ENCODE assay signal across 8 mouse cellular contexts in genomic region chr4:152095937-152096910, GRCm38 (mm10). TPM values are rescaled to one million over a fixed set of nuclear protein-coding genes. Genes with fewer than 3 reads are reported as not detected.
A peak's percentile ranks its signal among the peaks of the same experiment; 100 is the strongest.
DNase-seq lines count a peak whose midpoint lies in the region; ATAC-seq and TF ChIP-seq lines count a peak whose summit lies in the region.

No protein-coding gene starts in this region.

- H3K4me1 ChIP-seq in testis, adult 2 months (ENCODE audit: control insufficient read depth, insufficient read depth, low read length), result peaks cover 3% of the 10 kb centered on the region
- no peaks in the 10 kb centered on the region for H3K4me1 ChIP-seq in hindbrain, postnatal 0 days (ENCODE audit: insufficient read depth, low read length)
- H3K4me1 ChIP-seq in liver, embryonic 12.5 days, result peaks cover 91% of the 10 kb centered on the region

- H3K27me3 ChIP-seq in testis, adult 2 months (ENCODE audit: control insufficient read depth, insufficient read depth, low read length), result no peaks in the 10 kb centered on the region
- H3K27me3 ChIP-seq in hindbrain, postnatal 0 days (ENCODE audit: insufficient read depth, low read length), result no peaks in the 10 kb centered on the region
- H3K27me3 ChIP-seq in liver, embryonic 12.5 days (replicated peaks), result no peaks in the 10 kb centered on the region
- H3K27me3 ChIP-seq in myocyte (ENCODE audit: control insufficient read depth, insufficient read depth, insufficient read length), result no peaks in the 10 kb centered on the region

- no peak overlapping the region; the same call in 1 of the 2 replicates for H3K4me3 ChIP-seq in testis, adult 2 months (ENCODE audit: control insufficient read depth, low read depth, low read length)
- H3K4me3 ChIP-seq in hindbrain, postnatal 0 days (ENCODE audit: low read length), result peak overlapping the region; percentile 9; the same call in 1 of the 2 replicates
- peak overlapping the region; percentile 23 for H3K4me3 ChIP-seq in liver, embryonic 12.5 days
- H3K4me3 ChIP-seq in myocyte, result no peak overlapping the region

- H3K36me3 ChIP-seq in testis, adult 2 months (ENCODE audit: control insufficient read depth, insufficient read depth, low read length), result no peaks in the 10 kb centered on the region
- no peaks in the 10 kb centered on the region for H3K36me3 ChIP-seq in hindbrain, postnatal 0 days (ENCODE audit: insufficient read depth, low read length)
- H3K36me3 ChIP-seq in liver, embryonic 12.5 days, result no peaks in the 10 kb centered on the region
- no peaks in the 10 kb centered on the region for H3K36me3 ChIP-seq in myocyte (ENCODE audit: control insufficient read depth, insufficient read depth)

- no peak for TF ChIP-seq POLR2A in testis, adult 2 months (IDR thresholded peaks at IDR 0.05; ENCODE audit: control insufficient read depth, low read depth, low read length)
- TF ChIP-seq POLR2A in myocyte (IDR thresholded peaks at IDR 0.05; ENCODE audit: insufficient read length, low read depth), result no peak

- H3K27ac ChIP-seq in testis, adult 2 months (ENCODE audit: control insufficient read depth, insufficient read depth, low read depth, low read length), result no peak overlapping the region
- 0 out of 2 replicates have a peak overlapping the region, but pooled peaks have one; percentile 12 for H3K27ac ChIP-seq in hindbrain, postnatal 0 days
- peak overlapping the region; percentile 69 for H3K27ac ChIP-seq in liver, embryonic 12.5 days

- peaks cover 43% of the 10 kb centered on the region for H3K79me2 ChIP-seq in myocyte (ENCODE audit: control insufficient read depth, insufficient read depth)

- peak; percentile 34; the same call in 1 of the 2 replicates for TF ChIP-seq CTCF in testis, adult 2 months (IDR thresholded peaks at IDR 0.05; ENCODE audit: control insufficient read depth, insufficient read depth, insufficient replicate concordance, low read depth, low read length)
- TF ChIP-seq CTCF in hindbrain, postnatal 0 days (IDR thresholded peaks at IDR 0.05; ENCODE audit: low read depth), result peak; percentile 70

- H3K4me2 ChIP-seq in hindbrain, postnatal 0 days (ENCODE audit: low read depth, low read length), result no peak overlapping the region
- peak overlapping the region; percentile 44 for H3K4me2 ChIP-seq in liver, embryonic 12.5 days
- H3K4me2 ChIP-seq in myocyte (ENCODE audit: low read depth), result peak overlapping the region; percentile 14

- ATAC-seq in hindbrain, postnatal 0 days, result peak; percentile 22; the same call in 1 of the 2 replicates
- ATAC-seq in liver, embryonic 12.5 days, result peak; percentile 64

- no peaks in the 10 kb centered on the region for H3K9me3 ChIP-seq in hindbrain, postnatal 0 days (ENCODE audit: low read length)
- H3K9me3 ChIP-seq in liver, embryonic 12.5 days (replicated peaks), result no peaks in the 10 kb centered on the region

- 24% methylated on average over 25 of the region's 27 CpGs for WGBS in hindbrain, postnatal 0 days
- 17% methylated on average over 27 of the region's 27 CpGs for WGBS in liver, embryonic 12.5 days (ENCODE audit: insufficient replicate concordance)

- no peak overlapping the region for H3ac ChIP-seq in myocyte (ENCODE audit: control insufficient read depth, insufficient read length)

- H3K9ac ChIP-seq in hindbrain, postnatal 0 days (replicated peaks; ENCODE audit: low read length), result 0 out of 2 replicates have a peak overlapping the region, but pooled peaks have one; percentile 9
- H3K9ac ChIP-seq in liver, embryonic 12.5 days, result peak overlapping the region; percentile 51

- DNase-seq in testis, postnatal 14 days (ENCODE audit: low spot score), result no peak
- peak; percentile 82 to 83 for DNase-seq in cerebellum, postnatal 10 days
- peak; percentile 73 to 77 for DNase-seq in gastrocnemius, adult 8-10 months (ENCODE audit: low spot score in 2 of 2)
- peak; percentile 72 for DNase-seq in hindbrain, postnatal 0 days (ENCODE audit: low spot score)
- peak; percentile 51 to 78 for DNase-seq in thymus, postnatal 10 days (ENCODE audit: low spot score in 2 of 2)

TF ChIP-seq in myocyte, 11 proteins besides CTCF, POLR2A, EP300 and RAD21:
- no peak for TF ChIP-seq REST (IDR thresholded peaks at IDR 0.05; ENCODE audit: insufficient read depth, insufficient read length)
- TF ChIP-seq USF1 (IDR thresholded peaks at IDR 0.05; ENCODE audit: low read depth), result peak; percentile 61
- no peak for TF ChIP-seq TCF3 (IDR thresholded peaks at IDR 0.05; ENCODE audit: insufficient read length, low read depth)
- TF ChIP-seq POLR2AphosphoS2 (IDR thresholded peaks at IDR 0.05; ENCODE audit: insufficient read length, low read depth), result peak; percentile 30
- TF ChIP-seq MYOG (IDR thresholded peaks at IDR 0.05; ENCODE audit: control insufficient read depth in 1 of 3, insufficient read depth in 1 of 3, insufficient read length in 2 of 3, low read depth in 2 of 3), result peak in 2 of 3 experiments; percentile 5 to 54
- TF ChIP-seq MYOD1 (IDR thresholded peaks at IDR 0.05; ENCODE audit: control insufficient read depth in 1 of 3, insufficient read length in 2 of 3, low read depth in 2 of 3), result peak in 1 of 3 experiments; percentile 39

RNA-seq across cellular contexts. Expression of gene Tnfrsf25, which starts 19.5 kb away (rescaled TPM):
- 1.2 and 1.5 TPM in 2 replicates for polyA plus RNA-seq in testis, adult 2 months (2012; rRNA removed)
- total RNA-seq in gastrocnemius, adult 8-10 months (2022), result under 1 TPM in 3 of 4 experiments, not detected in 1; 0.40 to 0.90 (median 0.85) TPM
- 0.22 and 1.6 TPM in 2 replicates for total RNA-seq in hindbrain, postnatal 0 days (2014; rRNA removed)
- 0.48 and 0.62 TPM in 2 replicates for polyA plus RNA-seq in hindbrain, postnatal 0 days (2015; fragmentation: Nextera tagmentation; extraction: Ambion mirVana)
- polyA plus RNA-seq in liver, embryonic 12.5 days (2016; fragmentation: Nextera tagmentation; extraction: Ambion mirVana), result 0.74 and 0.87 TPM in 2 replicates
- polyA plus RNA-seq in myocyte (2012; fragmentation: generic; extraction: Trizol), result 4.0 TPM

RNA-seq across cellular contexts. Expression of gene Plekhg5, which starts 23.9 kb away (rescaled TPM):
- polyA plus RNA-seq in testis, adult 2 months (2012; rRNA removed), result 8.8 and 9.7 TPM in 2 replicates
- total RNA-seq in gastrocnemius, adult 8-10 months (2022), result 1 to 10 TPM; 5.2 to 6.1 (median 5.8) TPM
- 20.7 and 21.0 TPM in 2 replicates for total RNA-seq in hindbrain, postnatal 0 days (2014; rRNA removed)
- 13.1 and 13.3 TPM in 2 replicates for polyA plus RNA-seq in hindbrain, postnatal 0 days (2015; fragmentation: Nextera tagmentation; extraction: Ambion mirVana)
- polyA plus RNA-seq in liver, embryonic 12.5 days (2016; fragmentation: Nextera tagmentation; extraction: Ambion mirVana), result 7.7 and 8.4 TPM in 2 replicates
- 65.8 TPM for polyA plus RNA-seq in myocyte (2012; fragmentation: generic; extraction: Trizol)

RNA-seq across cellular contexts. Expression of gene Espn, which starts 55.9 kb away (rescaled TPM):
- 84.1 and 87.1 TPM in 2 replicates for polyA plus RNA-seq in testis, adult 2 months (2012; rRNA removed)
- under 1 TPM; 0.11 to 0.48 (median 0.28) TPM for total RNA-seq in gastrocnemius, adult 8-10 months (2022)
- total RNA-seq in hindbrain, postnatal 0 days (2014; rRNA removed), result 0.47 and 1.4 TPM in 2 replicates
- 0.71 and 0.79 TPM in 2 replicates for polyA plus RNA-seq in hindbrain, postnatal 0 days (2015; fragmentation: Nextera tagmentation; extraction: Ambion mirVana)
- polyA plus RNA-seq in liver, embryonic 12.5 days (2016; fragmentation: Nextera tagmentation; extraction: Ambion mirVana), result 2.6 and 2.9 TPM in 2 replicates
- 0.65 TPM for polyA plus RNA-seq in myocyte (2012; fragmentation: generic; extraction: Trizol)

RNA-seq across cellular contexts. Expression of gene Nol9, which starts 57.1 kb away (rescaled TPM):
- 7.7 and 8.0 TPM in 2 replicates for polyA plus RNA-seq in testis, adult 2 months (2012; rRNA removed)
- total RNA-seq in gastrocnemius, adult 8-10 months (2022), result 10 to 100 TPM in 2 of 4 experiments, 1 to 10 TPM in 2; 9.4 to 13.2 (median 10.0) TPM
- total RNA-seq in hindbrain, postnatal 0 days (2014; rRNA removed), result 33.0 and 39.4 TPM in 2 replicates
- polyA plus RNA-seq in hindbrain, postnatal 0 days (2015; fragmentation: Nextera tagmentation; extraction: Ambion mirVana), result 17.1 and 17.9 TPM in 2 replicates
- polyA plus RNA-seq in liver, embryonic 12.5 days (2016; fragmentation: Nextera tagmentation; extraction: Ambion mirVana), result 42.3 and 44.0 TPM in 2 replicates
- polyA plus RNA-seq in myocyte (2012; fragmentation: generic; extraction: Trizol), result 28.5 TPM

RNA-seq across cellular contexts. Expression of gene Tas1r1, which starts 57.9 kb away (rescaled TPM):
- 30.2 and 37.6 TPM in 2 replicates for polyA plus RNA-seq in testis, adult 2 months (2012; rRNA removed)
- total RNA-seq in gastrocnemius, adult 8-10 months (2022), result 1 to 10 TPM in 1 of 4 experiments, under 1 TPM in 3; 0.32 to 1.3 (median 0.66) TPM
- total RNA-seq in hindbrain, postnatal 0 days (2014; rRNA removed), result 0.42 and 0.93 TPM in 2 replicates
- polyA plus RNA-seq in hindbrain, postnatal 0 days (2015; fragmentation: Nextera tagmentation; extraction: Ambion mirVana), result 1.7 TPM in 2 replicates
- polyA plus RNA-seq in liver, embryonic 12.5 days (2016; fragmentation: Nextera tagmentation; extraction: Ambion mirVana), result 0.12 and 0.19 TPM in 2 replicates
- 14.7 TPM for polyA plus RNA-seq in myocyte (2012; fragmentation: generic; extraction: Trizol)

Comparison
In these comparisons a context has a peak if more than half of its experiments do, and no peak if none do; other contexts are left out.
1. H3K4me3 ChIP-seq: peak in hindbrain, postnatal 0 days (single experiment) and liver, embryonic 12.5 days (single experiment); none in testis, adult 2 months (single experiment) and myocyte (single experiment).
2. RNA of gene Espn, which starts 55.9 kb away (polyA plus RNA-seq): 84.1 to 87.1 TPM in testis, adult 2 months; 2.6 to 2.9 TPM in liver, embryonic 12.5 days, 0.71 to 0.79 TPM in hindbrain, postnatal 0 days and 0.65 TPM in myocyte (single experiment); every median in the first group is over 10 times any median in the second.